Mouse (Mus musculus) layer of hippocampus, adult 9-10 months (tissue): Measurements from ENCODE around the gene Rpsa.

Experiments used
- DNase-seq: peaks from one replicate; pipeline ENCODE4 v3.0.0; 2022; ENCODE audit warnings: low spot score

Gene Rpsa

GRCm38 (mm10) chr9:120171295-120171694 lies 43.8 kb downstream of the Rpsa start:
- peak; percentile 67 for DNase-seq

DNA sequence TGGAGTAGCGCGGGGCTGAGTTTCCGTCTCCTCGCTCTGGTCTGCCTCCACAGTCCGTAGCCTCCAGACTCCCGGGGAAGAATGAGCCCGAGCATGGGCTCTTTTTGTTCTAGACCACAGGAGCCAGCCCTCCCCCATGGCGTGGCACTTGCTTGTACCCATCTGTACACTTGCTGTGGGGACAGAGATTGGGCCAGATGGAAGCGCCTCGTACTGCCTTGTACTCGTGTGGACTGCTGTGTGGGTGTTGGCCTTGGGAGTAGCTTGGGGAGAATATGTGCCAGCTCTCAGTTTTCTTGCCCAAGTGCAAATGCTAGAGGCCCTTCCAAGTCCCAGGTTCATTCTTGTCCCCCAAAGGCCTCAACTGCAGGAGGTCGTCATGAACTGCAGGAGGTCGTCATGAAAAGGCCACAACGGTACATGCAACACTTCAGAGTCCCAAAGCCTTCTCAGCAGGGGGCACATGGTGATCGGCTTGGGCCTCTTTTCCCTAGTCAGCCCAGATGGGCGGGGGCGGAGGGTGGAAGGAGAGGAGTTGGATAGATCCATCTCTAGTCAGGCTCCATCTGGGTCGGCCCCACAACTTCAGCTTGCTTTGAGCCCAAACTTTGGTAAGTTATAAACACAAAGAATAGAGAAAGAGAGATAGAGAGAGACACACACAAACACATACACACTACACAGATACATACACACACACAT lies 47.1 kb downstream of the Rpsa start:
- DNase-seq: no peak

DNA sequence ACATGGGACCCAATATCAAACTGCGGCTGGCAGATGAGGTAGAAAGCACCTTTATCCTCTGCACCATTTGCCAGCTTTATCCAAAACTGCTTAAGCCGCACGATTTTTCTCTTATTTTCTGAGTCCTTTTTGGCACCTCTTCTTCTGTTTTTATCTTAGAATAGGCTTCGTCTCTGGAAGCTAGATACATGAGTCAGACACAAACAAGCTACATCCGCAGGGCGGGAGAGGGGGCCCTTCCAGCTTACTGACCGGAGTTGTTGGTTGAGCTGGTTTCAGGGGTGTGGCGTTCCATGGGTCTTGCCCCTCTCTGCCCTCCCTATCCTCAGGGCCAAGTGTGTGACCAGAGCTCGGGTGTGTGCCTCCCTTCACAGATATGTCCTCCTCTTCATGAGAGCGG lies 51.3 kb downstream of the Rpsa start:
- DNase-seq: no peak
